Mouse (Mus musculus) stomach, postnatal 0 days (tissue): ENCODE measurements around the gene Zdhhc20. TPM values are rescaled to one million over a fixed set of nuclear protein-coding genes. Genes with fewer than 3 reads are reported as not detected.

Experiments
- ATAC-seq: fragments of 200-750 bp; cut with Nextera tagmentation; 2 replicates; pipeline ENCODE4 v1.8.0; 2017; ENCODE audit not compliant: low FRiP score, low TSS enrichment
- DNase-seq: peaks from one replicate; pipeline ENCODE4 v3.0.0-alpha.2; 2016; ENCODE audit warnings: low spot score
- H3K27ac ChIP-seq: fragments of 300-500 bp; sonication (generic); replicated peaks from 2 replicates; pipeline ENCODE4 v1.5.1; 2014; ENCODE audit warnings: mild to moderate bottlenecking, control low read depth
- H3K27me3 ChIP-seq: fragments of 300-500 bp; sonication (generic); 2 replicates; pipeline ENCODE4 v1.6.1; 2014; ENCODE audit warnings: low read length; ENCODE audit not compliant: control insufficient read depth, insufficient read depth
- H3K36me3 ChIP-seq: fragments of 300-500 bp; sonication (generic); 2 replicates; pipeline ENCODE4 v1.6.1; 2014; ENCODE audit warnings: low read length, mixed read lengths; ENCODE audit not compliant: control insufficient read depth, insufficient read depth
- H3K4me1 ChIP-seq: fragments of 300-500 bp; sonication (generic); replicated peaks from 2 replicates; pipeline ENCODE4 v1.6.1; 2014; ENCODE audit warnings: antibody characterized with exemption; ENCODE audit not compliant: control insufficient read depth, insufficient read depth
- H3K4me2 ChIP-seq: fragments of 300-500 bp; sonication (generic); replicated peaks from 2 replicates; pipeline ENCODE4 v1.6.1; 2014; ENCODE audit warnings: low read depth, mild to moderate bottlenecking, control low read depth, moderate library complexity
- H3K4me3 ChIP-seq: fragments of 300-500 bp; sonication (generic); 2 replicates; pipeline ENCODE4 v1.5.1; 2014; ENCODE audit warnings: low read depth, low read length, control low read depth
- H3K9ac ChIP-seq: fragments of 300-500 bp; sonication (generic); 2 replicates; pipeline ENCODE4 v1.6.1; 2014; ENCODE audit warnings: mild to moderate bottlenecking, low read length, control low read depth, mixed read lengths
- H3K9me3 ChIP-seq: fragments of 300-500 bp; sonication (generic); 2 replicates; pipeline ENCODE4 v1.6.1; 2016; ENCODE audit warnings: low read length; ENCODE audit not compliant: control insufficient read depth
- CTCF ChIP-seq: IDR thresholded peaks from 2 replicates; pipeline ENCODE4 v1.5.1; 2016; ENCODE audit warnings: antibody characterized with exemption, low read depth, mild to moderate bottlenecking, moderate library complexity
- EP300 ChIP-seq: optimal IDR thresholded peaks from 2 replicates; pipeline ENCODE3; 2016; ENCODE audit warnings: antibody characterized with exemption
- WGBS: fragments of 180-500 bp; shearing (Covaris S2); extraction: QIAGEN DNeasy Blood & Tissue Kit; methylation state at CpG from one replicate; pipeline ENCODE4 v1.1.7; 2014; 5-methylcytosine and 5-hydroxymethylcytosine counted together
- polyA plus RNA-seq: library from polyadenylated mRNA; unstranded; fragments of >200 nt; fragmentation: Nextera tagmentation; extraction: Ambion mirVana; gene quantifications from 2 replicates; pipeline ENCODE4 v1.2.1, GENCODE M21; 2015

The Zdhhc20 gene
- polyA plus RNA-seq, 1 experiment from 2014 or later: 48.6 TPM

- DNase-seq: peak; percentile 40
- H3K27me3 ChIP-seq: no peaks in the 10 kb centered on the region
- H3K4me1 ChIP-seq: peaks cover 6% of the 10 kb centered on the region; the same call in 1 of the 2 replicates
- H3K4me3 ChIP-seq: no peak overlapping the region
- WGBS: 22% methylated on average over 4 of the region's 4 CpGs
- peak; percentile 61 for ATAC-seq
- TF ChIP-seq EP300: no peak
- no peak for TF ChIP-seq CTCF
- H3K4me2 ChIP-seq: no peak overlapping the region
- H3K9me3 ChIP-seq: no peaks in the 10 kb centered on the region
- no peak overlapping the region for H3K9ac ChIP-seq
- H3K36me3 ChIP-seq: no peaks in the 10 kb centered on the region
- H3K27ac ChIP-seq: peak overlapping the region; percentile 82
These were observed 7.4 kb downstream of the Zdhhc20 start for GRCm38 (mm10) chr14:57882720-57883119.

DNA sequence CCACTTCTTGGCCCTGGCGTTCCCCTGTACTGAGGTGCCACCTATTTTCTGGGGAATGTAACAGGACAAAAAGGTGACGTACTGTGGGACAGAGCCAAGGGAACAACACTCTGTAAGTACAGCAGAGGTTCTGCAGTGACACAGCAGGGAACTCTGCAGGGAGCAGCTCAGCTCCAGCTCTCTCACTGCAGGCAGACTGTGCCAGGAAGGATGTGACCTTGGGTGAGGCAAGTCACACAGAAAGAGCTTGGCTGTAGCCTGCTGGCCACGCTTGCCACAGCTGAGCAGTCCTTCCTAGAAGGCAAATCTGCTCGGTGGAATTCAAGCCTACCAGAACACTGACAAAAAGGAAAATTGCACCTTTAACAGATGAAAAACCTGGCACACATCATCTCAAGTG, 8.3 kb downstream of the Zdhhc20 start:
- Histone ChIP-seq H3K9me3 (no peaks in the 10 kb centered on the region), H3K4me1 (peaks cover 6% of the 10 kb centered on the region; the same call in 1 of the 2 replicates), H3K27ac (peak overlapping the region; percentile 82), H3K4me2 (no peak overlapping the region), H3K9ac (no peak overlapping the region), H3K27me3 (no peaks in the 10 kb centered on the region), H3K36me3 (no peaks in the 10 kb centered on the region), H3K4me3 (no peak overlapping the region)
- DNase-seq (peak; percentile 42), ATAC-seq (peak; percentile 74)
- TF ChIP-seq EP300: no peak
- peak; percentile 38 for TF ChIP-seq CTCF
- WGBS: 48% methylated on average over 4 of the region's 4 CpGs

- H3K9ac ChIP-seq: no peak overlapping the region
- no peaks in the 10 kb centered on the region for H3K36me3 ChIP-seq
These were observed 9.0 kb downstream of the Zdhhc20 start for GRCm38 (mm10) chr14:57881074-57881473.

DNA sequence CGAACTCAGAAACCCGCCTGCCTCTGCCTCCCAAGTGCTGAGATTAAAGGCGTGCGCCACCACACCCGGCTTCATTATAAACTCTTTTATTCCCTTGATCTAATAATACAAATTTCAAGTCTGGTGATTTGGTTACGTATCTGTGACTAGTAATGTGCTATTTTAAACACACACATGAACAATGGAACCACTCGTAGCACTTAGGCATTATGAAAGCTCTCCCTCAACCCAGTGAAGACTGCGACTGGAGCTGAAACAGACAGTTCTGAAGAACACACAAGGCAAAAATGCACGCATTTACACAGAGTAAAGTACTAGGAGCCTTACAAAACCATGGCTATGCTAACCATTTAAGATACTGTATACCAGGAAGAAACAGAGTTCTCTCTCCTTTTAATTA, 12.2 kb downstream of the Zdhhc20 start:
- H3K4me1 ChIP-seq: peaks cover 3% of the 10 kb centered on the region; the same call in 1 of the 2 replicates
- no peaks in the 10 kb centered on the region for H3K36me3 ChIP-seq
- 91% methylated on average over 9 of the region's 9 CpGs for WGBS
- DNase-seq (no peak), ATAC-seq (no peak)
- no peak overlapping the region for H3K4me3 ChIP-seq
- TF ChIP-seq CTCF (no peak), EP300 (no peak)
- H3K9ac ChIP-seq: no peak overlapping the region
- no peak overlapping the region for H3K4me2 ChIP-seq
- no peaks in the 10 kb centered on the region for H3K9me3 ChIP-seq
- no peaks in the 10 kb centered on the region for H3K27me3 ChIP-seq
- H3K27ac ChIP-seq: no peak overlapping the region

More at GRCm38 (mm10) chr14:57881074-57881473, 9.0 kb downstream of the Zdhhc20 start:
- ATAC-seq (no peak), DNase-seq (no peak)
- TF ChIP-seq CTCF: peak; percentile 30; the same call in 1 of the 2 replicates
- no peak for TF ChIP-seq EP300
- peak overlapping the region; percentile 82; the same call in 1 of the 2 replicates for H3K27ac ChIP-seq
- H3K4me1 ChIP-seq: peaks cover 6% of the 10 kb centered on the region; the same call in 1 of the 2 replicates
- no peaks in the 10 kb centered on the region for H3K27me3 ChIP-seq
- no peak overlapping the region for H3K4me3 ChIP-seq
- no peaks in the 10 kb centered on the region for H3K9me3 ChIP-seq
- no peak overlapping the region for H3K4me2 ChIP-seq

DNA sequence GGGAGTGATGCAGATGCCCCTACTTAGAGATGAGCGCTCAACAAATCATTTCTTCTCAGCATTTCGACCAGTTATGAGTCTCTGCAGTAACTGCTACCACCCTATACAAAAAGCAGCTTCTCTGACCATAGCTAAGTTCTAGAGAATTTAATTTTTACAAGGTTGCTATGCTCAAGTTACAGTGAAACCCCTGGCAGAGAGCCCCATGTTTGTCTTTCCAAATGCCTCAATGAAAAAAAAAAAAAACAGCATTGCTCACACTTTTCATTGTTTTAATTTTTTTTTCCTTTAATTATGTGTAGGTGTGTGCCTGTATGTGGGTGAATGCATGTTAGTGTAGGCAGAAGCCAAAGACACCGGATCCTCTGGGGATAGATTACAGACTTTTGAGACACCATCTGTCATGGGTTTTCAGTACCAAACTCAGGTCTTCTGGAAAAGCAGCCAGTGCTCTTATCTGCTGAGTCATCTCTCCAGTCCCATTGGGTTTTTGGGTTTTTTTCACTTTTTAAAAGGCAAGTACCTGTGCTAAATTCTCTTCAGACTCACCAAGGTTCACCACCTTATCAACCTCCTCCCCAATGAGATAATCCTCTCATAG, 23.3 kb downstream of the Zdhhc20 start:
- no peaks in the 10 kb centered on the region for H3K27me3 ChIP-seq
- TF ChIP-seq EP300 (no peak), CTCF (no peak)
- no peak overlapping the region for H3K27ac ChIP-seq
- H3K36me3 ChIP-seq: peaks cover 4% of the 10 kb centered on the region
- no peaks in the 10 kb centered on the region for H3K9me3 ChIP-seq
- no peaks in the 10 kb centered on the region for H3K4me1 ChIP-seq
- H3K4me3 ChIP-seq: no peak overlapping the region
- no peak for DNase-seq
- 93% methylated on average over 3 of the region's 3 CpGs for WGBS
- ATAC-seq: no peak
- H3K4me2 ChIP-seq: no peak overlapping the region
- H3K9ac ChIP-seq: no peak overlapping the region

DNA sequence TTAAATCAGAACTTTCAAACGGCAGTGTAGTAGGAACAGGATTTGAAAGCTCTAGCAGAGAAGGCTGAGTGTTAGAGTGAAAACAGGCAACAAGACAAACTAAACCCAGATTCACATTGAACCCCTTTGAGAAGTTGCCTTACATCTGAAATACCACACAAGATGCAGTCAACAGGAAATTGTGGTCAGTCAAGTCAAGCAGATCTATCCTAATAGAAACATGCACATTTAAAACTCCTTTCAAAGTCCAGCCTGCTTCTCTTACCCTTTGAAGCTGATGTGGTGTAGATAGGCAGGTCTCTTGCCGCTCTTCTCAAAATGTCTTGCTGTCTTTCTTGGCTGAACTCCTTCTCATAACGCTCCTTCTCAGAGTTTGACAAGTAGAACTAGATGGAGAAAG, 24.8 kb downstream of the Zdhhc20 start:
- Histone ChIP-seq H3K4me3 (no peak overlapping the region), H3K36me3 (peaks cover 4% of the 10 kb centered on the region), H3K27ac (no peak overlapping the region), H3K9me3 (no peaks in the 10 kb centered on the region), H3K4me2 (no peak overlapping the region), H3K27me3 (no peaks in the 10 kb centered on the region), H3K4me1 (no peaks in the 10 kb centered on the region), H3K9ac (no peak overlapping the region)
- 89% methylated on average over 3 of the region's 3 CpGs for WGBS
- TF ChIP-seq EP300 (no peak), CTCF (no peak)
- no peak for ATAC-seq
- DNase-seq: no peak
